Mouse (Mus musculus) spleen, adult 2 months (tissue): ENCODE data around the gene Usp38. TPM values are rescaled to one million over a fixed set of nuclear protein-coding genes. Genes with fewer than 3 reads are reported as not detected.

ENCODE experiments used
- DNase-seq, 2 experiments: peaks; one replicate each; pipeline versions ENCODE4 v3.0.0 to v3.0.0-alpha.2; 2012 to 2021; ENCODE audit warnings: low spot score in 2 of 2, low read depth in 1 of 2
- H3K27ac ChIP-seq: fragments of 200-500 bp; 2 replicates; pipeline ENCODE4 v1.5.1; 2012; ENCODE audit warnings: low read length, inconsistent platforms; ENCODE audit not compliant: insufficient read depth
- H3K27me3 ChIP-seq: fragments of 200-500 bp; 2 replicates; pipeline ENCODE4 v1.6.1; 2012; ENCODE audit warnings: mild to moderate bottlenecking, moderate library complexity, low read length, inconsistent platforms; ENCODE audit not compliant: control insufficient read depth, insufficient read depth
- H3K36me3 ChIP-seq: fragments of 200-500 bp; 2 replicates; pipeline ENCODE4 v1.6.1; 2012; ENCODE audit warnings: mild to moderate bottlenecking, low read length, inconsistent platforms; ENCODE audit not compliant: control insufficient read depth, insufficient read depth
- H3K4me1 ChIP-seq: fragments of 200-500 bp; 2 replicates; pipeline ENCODE4 v1.6.1; 2011; ENCODE audit warnings: inconsistent platforms; ENCODE audit not compliant: control insufficient read depth, insufficient read depth, insufficient read length
- H3K4me3 ChIP-seq: fragments of 200-500 bp; 2 replicates; pipeline ENCODE4 v1.5.1; 2011; ENCODE audit warnings: mild to moderate bottlenecking, inconsistent platforms; ENCODE audit not compliant: insufficient read depth, insufficient read length; ENCODE audit errors: extremely low read depth
- CTCF ChIP-seq: fragments of 200-500 bp; IDR thresholded peaks from 2 replicates; pipeline ENCODE4 v1.5.1; 2011; ENCODE audit warnings: mild to moderate bottlenecking, inconsistent platforms; ENCODE audit not compliant: insufficient read depth, insufficient read length, insufficient replicate concordance; ENCODE audit errors: extremely low read depth
- POLR2A ChIP-seq: fragments of 200-500 bp; IDR thresholded peaks from 2 replicates; pipeline ENCODE4 v1.6.1; 2011; ENCODE audit warnings: low read depth, low read length, inconsistent platforms
- WGBS: fragments of 180-500 bp; shearing (Covaris S2); methylation state at CpG from one replicate; pipeline ENCODE4 v1.1.7; 2018; 5-methylcytosine and 5-hydroxymethylcytosine counted together
- polyA plus RNA-seq: library from polyadenylated mRNA; depleted of rRNA; stranded (reverse); fragments of >200 nt; gene quantifications from 2 replicates; pipeline ENCODE4 v1.2.3, GENCODE M21; 2012

The Usp38 gene
- polyA plus RNA-seq, 1 experiment = 11.3 TPM

- Histone ChIP-seq H3K4me3 (no peak overlapping the region), H3K36me3 (no peaks in the 10 kb centered on the region), H3K27me3 (no peaks in the 10 kb centered on the region), H3K4me1 (no peaks in the 10 kb centered on the region), H3K27ac (no peak overlapping the region)
- whole genome bisulfite sequencing = 92% methylated on average over 5 of the region's 5 CpGs
- no peak for DNase-seq
- TF ChIP-seq CTCF (no peak), POLR2A (no peak)
Measured at GRCm38 (mm10) chr8:80962592-80962983, 52.1 kb downstream of the Usp38 start.

GRCm38 (mm10) chr8:80961937-80962591 lies 52.7 kb downstream of the Usp38 start:
- Histone ChIP-seq H3K27ac (no peak overlapping the region), H3K36me3 (no peaks in the 10 kb centered on the region), H3K4me1 (no peaks in the 10 kb centered on the region), H3K27me3 (no peaks in the 10 kb centered on the region), H3K4me3 (no peak overlapping the region)
- DNase-seq = no peak
- 76% methylated on average over 7 of the region's 7 CpGs for WGBS
- TF ChIP-seq POLR2A (no peak), CTCF (no peak)

DNA sequence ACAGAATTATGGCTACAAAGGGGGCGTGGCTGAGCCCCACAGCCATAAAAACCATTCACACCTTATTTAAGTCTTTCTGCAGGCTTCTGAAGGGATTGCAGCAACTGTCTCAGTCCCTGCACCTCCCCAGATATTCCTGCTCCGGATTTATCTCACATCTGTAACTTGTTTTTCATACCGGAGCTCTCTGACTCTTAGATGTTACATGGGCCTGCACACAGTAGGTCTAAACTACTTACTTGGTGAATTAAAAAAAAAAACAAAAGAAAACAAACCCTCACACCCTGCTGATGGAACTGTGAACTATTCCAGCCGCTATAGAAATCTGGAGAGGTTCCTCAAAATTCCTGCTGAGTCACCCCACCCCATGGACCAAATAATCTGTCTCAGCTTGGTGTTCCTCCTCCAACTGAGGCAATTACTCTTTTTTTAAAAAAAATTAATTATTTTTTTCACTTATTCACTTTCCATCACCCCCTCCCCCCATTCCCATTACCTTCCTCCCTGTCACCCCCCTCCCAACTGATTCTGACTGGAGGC lies 53.6 kb downstream of the Usp38 start:
- TF ChIP-seq CTCF (no peak), POLR2A (no peak)
- Histone ChIP-seq H3K4me1 (no peaks in the 10 kb centered on the region), H3K4me3 (no peak overlapping the region), H3K27ac (no peak overlapping the region), H3K36me3 (no peaks in the 10 kb centered on the region), H3K27me3 (no peaks in the 10 kb centered on the region)
- DNase-seq = no peak
- WGBS = 77% methylated on average over 4 of the region's 4 CpGs

DNA sequence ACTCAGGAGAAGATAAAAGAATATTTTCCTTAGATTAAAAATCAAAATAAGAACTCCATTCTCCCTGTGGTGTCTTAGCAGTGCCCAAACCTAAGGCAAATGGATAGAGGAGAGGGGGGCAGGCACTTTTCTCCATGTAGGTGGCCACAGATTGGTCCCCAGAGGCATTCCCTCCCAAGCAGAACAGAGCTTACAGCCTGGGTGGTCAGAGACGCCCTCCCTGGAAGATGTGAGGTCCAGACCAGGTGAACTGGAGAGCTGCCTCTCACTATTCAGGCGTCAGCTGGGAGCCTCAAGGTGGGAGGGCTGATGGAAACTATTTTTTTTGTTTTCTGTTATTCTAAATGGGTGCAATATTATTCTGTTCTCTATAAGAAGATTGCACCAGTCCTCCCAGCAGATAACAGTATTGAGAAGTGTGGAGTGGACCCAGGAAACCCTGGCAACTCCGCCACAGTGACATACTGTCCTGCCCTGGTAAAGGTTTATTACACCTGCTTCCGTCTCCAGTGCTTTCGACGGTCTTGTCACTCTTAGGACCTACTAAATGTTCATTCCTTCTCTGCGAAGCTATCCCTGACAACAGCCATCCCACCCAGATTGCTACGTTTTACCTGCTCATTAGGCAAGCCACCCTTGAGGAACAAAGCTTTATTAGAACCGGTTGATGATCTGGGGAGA lies 55.0 kb downstream of the Usp38 start:
- no peak for TF ChIP-seq CTCF
- no peak for TF ChIP-seq POLR2A
- H3K4me3 ChIP-seq = no peak overlapping the region
- H3K27me3 ChIP-seq = no peaks in the 10 kb centered on the region
- no peak for DNase-seq
- H3K36me3 ChIP-seq = no peaks in the 10 kb centered on the region
- no peak overlapping the region for H3K27ac ChIP-seq
- no peaks in the 10 kb centered on the region for H3K4me1 ChIP-seq
- WGBS = 91% methylated on average over 9 of the region's 9 CpGs

- no peaks in the 10 kb centered on the region for H3K27me3 ChIP-seq
- TF ChIP-seq POLR2A (no peak), CTCF (no peak)
- WGBS = 91% methylated on average over 5 of the region's 5 CpGs
- H3K36me3 ChIP-seq = no peaks in the 10 kb centered on the region
- no peak overlapping the region for H3K27ac ChIP-seq
- no peak for DNase-seq
- H3K4me1 ChIP-seq = no peaks in the 10 kb centered on the region
- no peak overlapping the region for H3K4me3 ChIP-seq
Measured at GRCm38 (mm10) chr8:80957776-80958175, 57.0 kb downstream of the Usp38 start.

- H3K27ac ChIP-seq = no peak overlapping the region
- TF ChIP-seq CTCF = no peak
- no peak for TF ChIP-seq POLR2A
- no peaks in the 10 kb centered on the region for H3K36me3 ChIP-seq
- 88% methylated on average over 3 of the region's 3 CpGs for WGBS
- H3K27me3 ChIP-seq = no peaks in the 10 kb centered on the region
- H3K4me1 ChIP-seq = peaks cover 6% of the 10 kb centered on the region; the same call in 1 of the 2 replicates
- no peak for DNase-seq
- H3K4me3 ChIP-seq = no peak overlapping the region
Measured at GRCm38 (mm10) chr8:80952973-80953372, 61.8 kb downstream of the Usp38 start.
